21 mouse cellular contexts compared by ENCODE assay signal in genomic region chr4:141660884-141661283, GRCm38 (mm10). TPM values are rescaled to one million over a fixed set of nuclear protein-coding genes. Genes with fewer than 3 reads are reported as not detected.
DNase-seq lines count a peak whose midpoint lies in the region; ATAC-seq and TF ChIP-seq lines count a peak whose summit lies in the region.
"Had no signal": no experiment of that assay in that cellular context is flagged by ENCODE, and none has a peak within 500 bp of the region (broad histone marks: within the 10 kb centered on the region; RNA-seq: fewer than 3 reads in every experiment).

No protein-coding gene starts in this region.

- 0 out of 2 replicates have a peak overlapping the region, but pooled peaks have one; percentile 12 for H3K9ac ChIP-seq in forebrain, embryonic 12.5 days
- no peak overlapping the region for H3K9ac ChIP-seq in forebrain, postnatal 0 days
- H3K9ac ChIP-seq in hindbrain, embryonic 13.5 days: peak overlapping the region; percentile 35; the same call in 1 of the 2 replicates
- no peak overlapping the region for H3K9ac ChIP-seq in hindbrain, embryonic 14.5 days
- H3K9ac ChIP-seq: embryonic facial prominence, embryonic 12.5 days had no signal

- no peak for DNase-seq in forebrain, postnatal 0 days
- no peak for DNase-seq in hindbrain, embryonic 14.5 days (ENCODE audit: low spot score)
- DNase-seq in testis, postnatal 14 days (ENCODE audit: low spot score): no peak
- DNase-seq: adrenal gland, adult 8-10 months; adrenal gland, postnatal 14 days; adrenal gland, postnatal 36 days; B cell, adult 2 months; cerebellum, adult 11-12 months; cerebellum, adult 2 months; cerebellum, adult 9-10 months; cerebellum, postnatal 10 days; cerebellum, postnatal 25 days had no signal

- H3K4me3 ChIP-seq in forebrain, embryonic 12.5 days (replicated peaks): no peak overlapping the region
- H3K4me3 ChIP-seq in forebrain, postnatal 0 days (ENCODE audit: low read depth, low read length): no peak overlapping the region
- H3K4me3 ChIP-seq in hindbrain, embryonic 13.5 days: no peak overlapping the region
- no peak overlapping the region for H3K4me3 ChIP-seq in hindbrain, embryonic 14.5 days (replicated peaks; ENCODE audit: low read length)
- H3K4me3 ChIP-seq in testis, adult 2 months (ENCODE audit: control insufficient read depth, low read depth, low read length): peak overlapping the region; percentile 71
- H3K4me3 ChIP-seq: embryonic facial prominence, embryonic 12.5 days had no signal

- peaks cover 15% of the 10 kb centered on the region for H3K36me3 ChIP-seq in forebrain, embryonic 12.5 days (replicated peaks)
- peaks cover 13% of the 10 kb centered on the region; the same call in 1 of the 2 replicates for H3K36me3 ChIP-seq in forebrain, postnatal 0 days (ENCODE audit: insufficient read depth)
- H3K36me3 ChIP-seq in hindbrain, embryonic 13.5 days: peaks cover 23% of the 10 kb centered on the region
- H3K36me3 ChIP-seq in hindbrain, embryonic 14.5 days (replicated peaks; ENCODE audit: control insufficient read depth, insufficient read depth): peaks cover 19% of the 10 kb centered on the region
- no peaks in the 10 kb centered on the region; the same call in 1 of the 2 replicates for H3K36me3 ChIP-seq in testis, adult 2 months (ENCODE audit: control insufficient read depth, insufficient read depth, low read length)

- H3K27ac ChIP-seq in forebrain, embryonic 12.5 days: no peak overlapping the region
- H3K27ac ChIP-seq in forebrain, postnatal 0 days (ENCODE audit: low read depth, low read length): no peak overlapping the region
- no peak overlapping the region for H3K27ac ChIP-seq in hindbrain, embryonic 13.5 days
- no peak overlapping the region for H3K27ac ChIP-seq in hindbrain, embryonic 14.5 days
- peak overlapping the region; percentile 50; the same call in 1 of the 2 replicates for H3K27ac ChIP-seq in testis, adult 2 months (ENCODE audit: control insufficient read depth, insufficient read depth, low read depth, low read length)
- H3K27ac ChIP-seq: embryonic facial prominence, embryonic 10.5 days; embryonic facial prominence, embryonic 12.5 days had no signal

- no peak for TF ChIP-seq CTCF in forebrain, postnatal 0 days (IDR thresholded peaks at IDR 0.05; ENCODE audit: low read depth)
- no peak for TF ChIP-seq CTCF in testis, adult 2 months (IDR thresholded peaks at IDR 0.05; ENCODE audit: control insufficient read depth, insufficient read depth, insufficient replicate concordance, low read depth, low read length)

- peak; percentile 66; the same call in 1 of the 2 replicates for TF ChIP-seq POLR2A in testis, adult 2 months (IDR thresholded peaks at IDR 0.05; ENCODE audit: control insufficient read depth, low read depth, low read length)

- WGBS in forebrain, embryonic 12.5 days: 85% methylated on average over 11 of the region's 11 CpGs
- 83% methylated on average over 11 of the region's 11 CpGs for WGBS in forebrain, postnatal 0 days
- WGBS in hindbrain, embryonic 13.5 days: 80% methylated on average over 11 of the region's 11 CpGs
- 76% methylated on average over 11 of the region's 11 CpGs for WGBS in hindbrain, embryonic 14.5 days

- no peaks in the 10 kb centered on the region for H3K9me3 ChIP-seq in forebrain, embryonic 12.5 days
- H3K9me3 ChIP-seq in forebrain, postnatal 0 days (ENCODE audit: low read length): no peaks in the 10 kb centered on the region
- no peaks in the 10 kb centered on the region for H3K9me3 ChIP-seq in hindbrain, embryonic 13.5 days
- H3K9me3 ChIP-seq in hindbrain, embryonic 14.5 days (ENCODE audit: control insufficient read depth, low read length): no peaks in the 10 kb centered on the region
- H3K9me3 ChIP-seq: embryonic facial prominence, embryonic 10.5 days; embryonic facial prominence, embryonic 12.5 days had no signal

- no peak for ATAC-seq in forebrain, embryonic 12.5 days (ENCODE audit: low FRiP score)
- no peak for ATAC-seq in forebrain, postnatal 0 days
- no peak for ATAC-seq in hindbrain, embryonic 13.5 days (ENCODE audit: low FRiP score)
- ATAC-seq in hindbrain, embryonic 14.5 days (ENCODE audit: low FRiP score): no peak
- ATAC-seq: CD4-positive, CD25-positive, alpha-beta regulatory T cell, adult 4 months; forebrain, embryonic 16.5 days had no signal

- H3K4me2 ChIP-seq in forebrain, embryonic 12.5 days: no peak overlapping the region
- H3K4me2 ChIP-seq in forebrain, postnatal 0 days (ENCODE audit: low read depth): no peak overlapping the region
- H3K4me2 ChIP-seq in hindbrain, embryonic 13.5 days: no peak overlapping the region
- H3K4me2 ChIP-seq in hindbrain, embryonic 14.5 days (replicated peaks): no peak overlapping the region
- H3K4me2 ChIP-seq: embryonic facial prominence, embryonic 12.5 days had no signal

- peaks cover 19% of the 10 kb centered on the region for H3K4me1 ChIP-seq in forebrain, embryonic 12.5 days
- peaks cover 10% of the 10 kb centered on the region for H3K4me1 ChIP-seq in forebrain, postnatal 0 days (ENCODE audit: insufficient read depth)
- peaks cover 32% of the 10 kb centered on the region for H3K4me1 ChIP-seq in hindbrain, embryonic 13.5 days (replicated peaks)
- peaks cover 16% of the 10 kb centered on the region for H3K4me1 ChIP-seq in hindbrain, embryonic 14.5 days (replicated peaks; ENCODE audit: control insufficient read depth, insufficient read depth, low read length)
- peaks cover 30% of the 10 kb centered on the region for H3K4me1 ChIP-seq in testis, adult 2 months (ENCODE audit: control insufficient read depth, insufficient read depth, low read length)

- no peaks in the 10 kb centered on the region for H3K27me3 ChIP-seq in forebrain, embryonic 12.5 days
- no peaks in the 10 kb centered on the region for H3K27me3 ChIP-seq in forebrain, postnatal 0 days (ENCODE audit: insufficient read depth, low read length)
- no peaks in the 10 kb centered on the region for H3K27me3 ChIP-seq in hindbrain, embryonic 13.5 days
- no peaks in the 10 kb centered on the region for H3K27me3 ChIP-seq in hindbrain, embryonic 14.5 days (ENCODE audit: control insufficient read depth, insufficient read depth, low read length)
- H3K27me3 ChIP-seq in testis, adult 2 months (ENCODE audit: control insufficient read depth, insufficient read depth, low read length): no peaks in the 10 kb centered on the region
- H3K27me3 ChIP-seq: embryonic facial prominence, embryonic 12.5 days had no signal

RNA-seq across cellular contexts. Expression of gene Plekhm2, which starts 3.8 kb away (rescaled TPM):
- polyA plus RNA-seq in forebrain, embryonic 12.5 days (2016; fragmentation: Nextera tagmentation; extraction: Ambion mirVana): 5.2 and 6.6 TPM in 2 replicates
- total RNA-seq in forebrain, postnatal 0 days (2014; rRNA removed): 27.3 and 33.7 TPM in 2 replicates
- polyA plus RNA-seq in forebrain, postnatal 0 days (2015; fragmentation: Nextera tagmentation; extraction: Ambion mirVana): 5.0 and 5.6 TPM in 2 replicates
- polyA plus RNA-seq in hindbrain, embryonic 13.5 days (2015; fragmentation: Nextera tagmentation; extraction: Ambion mirVana): 6.9 and 8.2 TPM in 2 replicates
- polyA plus RNA-seq in hindbrain, embryonic 14.5 days (2014; fragmentation: Nextera tagmentation; extraction: Ambion mirVana): 3.9 and 4.4 TPM in 2 replicates
- 73.3 and 76.3 TPM in 2 replicates for polyA plus RNA-seq in testis, adult 2 months (2012; rRNA removed)

RNA-seq across cellular contexts. Expression of gene Rsc1a1, which starts 24.5 kb away (rescaled TPM):
- polyA plus RNA-seq in forebrain, embryonic 12.5 days (2016; fragmentation: Nextera tagmentation; extraction: Ambion mirVana): 0.31 and 1.0 TPM in 2 replicates
- 3.1 and 4.8 TPM in 2 replicates for total RNA-seq in forebrain, postnatal 0 days (2014; rRNA removed)
- polyA plus RNA-seq in forebrain, postnatal 0 days (2015; fragmentation: Nextera tagmentation; extraction: Ambion mirVana): 0.36 and 0.53 TPM in 2 replicates
- polyA plus RNA-seq in hindbrain, embryonic 13.5 days (2015; fragmentation: Nextera tagmentation; extraction: Ambion mirVana): 0.44 and 2.8 TPM in 2 replicates
- polyA plus RNA-seq in hindbrain, embryonic 14.5 days (2014; fragmentation: Nextera tagmentation; extraction: Ambion mirVana): 0.29 TPM in 1 of 2 replicates, not detected in the other
- 3.6 and 4.1 TPM in 2 replicates for polyA plus RNA-seq in testis, adult 2 months (2012; rRNA removed)
- polyA plus RNA-seq: CD4-positive, CD25-positive, alpha-beta regulatory T cell, adult 4 months; embryonic facial prominence, embryonic 12.5 days had no signal

RNA-seq across cellular contexts. Expression of gene Slc25a34, which starts 37.3 kb away (rescaled TPM):
- polyA plus RNA-seq in forebrain, embryonic 12.5 days (2016; fragmentation: Nextera tagmentation; extraction: Ambion mirVana): not detected in 2 replicates
- 4.0 and 4.8 TPM in 2 replicates for total RNA-seq in forebrain, postnatal 0 days (2014; rRNA removed)
- polyA plus RNA-seq in forebrain, postnatal 0 days (2015; fragmentation: Nextera tagmentation; extraction: Ambion mirVana): 0.72 and 1.1 TPM in 2 replicates
- 0.26 TPM in 1 of 2 replicates, not detected in the other for polyA plus RNA-seq in hindbrain, embryonic 13.5 days (2015; fragmentation: Nextera tagmentation; extraction: Ambion mirVana)
- polyA plus RNA-seq in hindbrain, embryonic 14.5 days (2014; fragmentation: Nextera tagmentation; extraction: Ambion mirVana): not detected in 2 replicates
- polyA plus RNA-seq in testis, adult 2 months (2012; rRNA removed): 2.2 and 2.9 TPM in 2 replicates
- total RNA-seq: MEL had no signal
- polyA plus RNA-seq: CD4-positive, CD25-positive, alpha-beta regulatory T cell, adult 4 months; embryonic facial prominence, embryonic 12.5 days; forebrain, embryonic 11.5 days had no signal

RNA-seq across cellular contexts. Expression of gene Tmem82, which starts 42.5 kb away (rescaled TPM):
- polyA plus RNA-seq in forebrain, embryonic 12.5 days (2016; fragmentation: Nextera tagmentation; extraction: Ambion mirVana): 0.09 and 0.33 TPM in 2 replicates
- 0.33 and 0.54 TPM in 2 replicates for total RNA-seq in forebrain, postnatal 0 days (2014; rRNA removed)
- 0.21 and 0.24 TPM in 2 replicates for polyA plus RNA-seq in forebrain, postnatal 0 days (2015; fragmentation: Nextera tagmentation; extraction: Ambion mirVana)
- 0.25 and 0.43 TPM in 2 replicates for polyA plus RNA-seq in hindbrain, embryonic 13.5 days (2015; fragmentation: Nextera tagmentation; extraction: Ambion mirVana)
- 0.17 TPM in 1 of 2 replicates, not detected in the other for polyA plus RNA-seq in hindbrain, embryonic 14.5 days (2014; fragmentation: Nextera tagmentation; extraction: Ambion mirVana)
- 3.5 and 3.9 TPM in 2 replicates for polyA plus RNA-seq in testis, adult 2 months (2012; rRNA removed)
- total RNA-seq: MEL had no signal
- polyA plus RNA-seq: CD4-positive, CD25-positive, alpha-beta regulatory T cell, adult 4 months had no signal

RNA-seq across cellular contexts. Expression of gene Fblim1, which starts 55.0 kb away (rescaled TPM):
- polyA plus RNA-seq in forebrain, embryonic 12.5 days (2016; fragmentation: Nextera tagmentation; extraction: Ambion mirVana): 17.3 and 19.8 TPM in 2 replicates
- total RNA-seq in forebrain, postnatal 0 days (2014; rRNA removed): 20.8 and 22.3 TPM in 2 replicates
- 24.9 and 26.1 TPM in 2 replicates for polyA plus RNA-seq in forebrain, postnatal 0 days (2015; fragmentation: Nextera tagmentation; extraction: Ambion mirVana)
- polyA plus RNA-seq in hindbrain, embryonic 13.5 days (2015; fragmentation: Nextera tagmentation; extraction: Ambion mirVana): 41.0 and 43.3 TPM in 2 replicates
- polyA plus RNA-seq in hindbrain, embryonic 14.5 days (2014; fragmentation: Nextera tagmentation; extraction: Ambion mirVana): 41.3 and 43.6 TPM in 2 replicates
- 3.1 and 4.4 TPM in 2 replicates for polyA plus RNA-seq in testis, adult 2 months (2012; rRNA removed)
- total RNA-seq: MEL had no signal

Comparison
In these comparisons a context has a peak if more than half of its experiments do, and no peak if none do; other contexts are left out.
1. H3K9ac ChIP-seq: peak in forebrain, embryonic 12.5 days (single experiment) and hindbrain, embryonic 13.5 days (single experiment); none in forebrain, postnatal 0 days (single experiment) and hindbrain, embryonic 14.5 days (single experiment).